Mouse (Mus musculus): Measurements from ENCODE around the gene Trim46.
"Not testable (repeated sequence)": the region's sequence is repeated elsewhere in the genome, so short reads cannot be mapped to it uniquely, and the experiment has no call there.

The Trim46 gene

GRCm38 (mm10) chr3:89232614-89233013 lies 13.5 kb downstream of the Trim46 start:
- no peak for DNase-seq (ENCODE audit: low spot score)

GRCm38 (mm10) chr3:89231772-89232275 lies 14.3 kb downstream of the Trim46 start:
- DNase-seq (ENCODE audit: low spot score) = no peak

- no peak for DNase-seq (ENCODE audit: low spot score)
Measured at GRCm38 (mm10) chr3:89231345-89231744, 14.8 kb downstream of the Trim46 start.

- no peak for DNase-seq (ENCODE audit: low spot score)
Measured at GRCm38 (mm10) chr3:89230561-89230960, 15.5 kb downstream of the Trim46 start.

GRCm38 (mm10) chr3:89229276-89229675 lies 16.8 kb downstream of the Trim46 start:
- DNase-seq (ENCODE audit: low spot score) = no peak

GRCm38 (mm10) chr3:89228836-89229235 lies 17.3 kb downstream of the Trim46 start, which contains the start of gene Muc1:
Gene Muc1 (plus strand): TSS chr3:89229057.
- DNase-seq (ENCODE audit: low spot score) = no peak

- DNase-seq (ENCODE audit: low spot score) = peak; percentile 78
Measured at GRCm38 (mm10) chr3:89228180-89228549, 17.9 kb downstream of the Trim46 start.

GRCm38 (mm10) chr3:89227307-89228179 lies 18.6 kb downstream of the Trim46 start:
- DNase-seq (ENCODE audit: low spot score) = peak; percentile 84

GRCm38 (mm10) chr3:89226900-89227299 lies 19.2 kb downstream of the Trim46 start, which contains the start of gene Mtx1:
Gene Mtx1 (minus strand): TSS chr3:89227088.
- DNase-seq (ENCODE audit: low spot score) = no peak

- no peak for DNase-seq (ENCODE audit: low spot score)
Measured at GRCm38 (mm10) chr3:89226361-89226760, 19.7 kb downstream of the Trim46 start.

- no peak for DNase-seq (ENCODE audit: low spot score)
Measured at GRCm38 (mm10) chr3:89225918-89226317, 20.2 kb downstream of the Trim46 start.

- DNase-seq (ENCODE audit: low spot score) = no peak
Measured at GRCm38 (mm10) chr3:89225321-89225815, 20.7 kb downstream of the Trim46 start.

GRCm38 (mm10) chr3:89224796-89225195 lies 21.3 kb downstream of the Trim46 start:
- DNase-seq (ENCODE audit: low spot score) = no peak

- DNase-seq (ENCODE audit: low spot score) = no peak
Measured at GRCm38 (mm10) chr3:89221167-89221566, 24.9 kb downstream of the Trim46 start.

- no peak for DNase-seq (ENCODE audit: low spot score)
Measured at GRCm38 (mm10) chr3:89219546-89219945, 26.6 kb downstream of the Trim46 start.

- no peak for DNase-seq (ENCODE audit: low spot score)
Measured at GRCm38 (mm10) chr3:89218271-89218670, 27.8 kb downstream of the Trim46 start.

GRCm38 (mm10) chr3:89216407-89216806 lies 29.7 kb downstream of the Trim46 start:
- DNase-seq (ENCODE audit: low spot score) = not testable (repeated sequence)

GRCm38 (mm10) chr3:89215853-89216252 lies 30.3 kb downstream of the Trim46 start:
- peak; percentile 84 for DNase-seq (ENCODE audit: low spot score)

- no peak for DNase-seq (ENCODE audit: low spot score)
Measured at GRCm38 (mm10) chr3:89214681-89215411, 31.3 kb downstream of the Trim46 start, which contains the start of gene Thbs3. Gene Thbs3 (plus strand): TSS chr3:89215180.

- DNase-seq (ENCODE audit: low spot score) = peak; percentile 91
Measured at GRCm38 (mm10) chr3:89213803-89214530, 32.1 kb downstream of the Trim46 start.

GRCm38 (mm10) chr3:89210731-89211130 lies 35.4 kb downstream of the Trim46 start:
- DNase-seq (ENCODE audit: low spot score) = no peak

- no peak for DNase-seq (ENCODE audit: low spot score)
Measured at GRCm38 (mm10) chr3:89210162-89210561, 35.9 kb downstream of the Trim46 start.

Data from T-cell, adult 2 months (primary cell).